Mouse (Mus musculus) large intestine, adult 2 months (tissue): ENCODE measurements around the gene Mvp. TPM values are rescaled to one million over a fixed set of nuclear protein-coding genes. Genes with fewer than 3 reads are reported as not detected.

Experiments
- DNase-seq: peaks from one replicate; pipeline ENCODE4 v3.0.0-alpha.2; 2012; ENCODE audit warnings: low read depth, low spot score
- WGBS: fragments of 180-500 bp; shearing (Covaris S2); methylation state at CpG from one replicate; pipeline ENCODE4 v1.1.7; 2018; 5-methylcytosine and 5-hydroxymethylcytosine counted together
- polyA plus RNA-seq: library from polyadenylated mRNA; depleted of rRNA; stranded (reverse); fragments of >200 nt; gene quantifications from 2 replicates; pipeline ENCODE4 v1.2.3, GENCODE M21; 2012; rRNA removed

The Mvp gene
- polyA plus RNA-seq, 1 experiment: 185 TPM

GRCm38 (mm10) chr7:126961095-126961494 is 53.3 kb downstream of the Mvp start:
- DNase-seq: no peak
- whole genome bisulfite sequencing: 91% methylated on average over 5 of the region's 5 CpGs

GRCm38 (mm10) chr7:126959780-126960179 is 54.6 kb downstream of the Mvp start:
- WGBS: 39% methylated on average over 9 of the region's 9 CpGs
- DNase-seq: no peak

- DNase-seq: no peak
- WGBS: 46% methylated on average over 3 of the region's 3 CpGs
Measured at GRCm38 (mm10) chr7:126955125-126955524, 59.3 kb downstream of the Mvp start.

GRCm38 (mm10) chr7:126952646-126953045 is 61.8 kb downstream of the Mvp start:
- 2% methylated on average over 7 of the region's 8 CpGs for WGBS
- DNase-seq: no peak

GRCm38 (mm10) chr7:126951741-126952140 is 62.7 kb downstream of the Mvp start:
- WGBS: 25% methylated on average over 4 of the region's 4 CpGs
- DNase-seq: no peak

GRCm38 (mm10) chr7:126950647-126951615 is 63.5 kb downstream of the Mvp start:
- DNase-seq: no peak
- 13% methylated on average over 26 of the region's 26 CpGs for whole genome bisulfite sequencing

GRCm38 (mm10) chr7:126949793-126950646 is 64.4 kb downstream of the Mvp start, which contains the start of gene Sez6l2:
Gene Sez6l2 (plus strand): TSS chr7:126950563.
- 2% methylated on average over 42 of the region's 42 CpGs for WGBS

GRCm38 (mm10) chr7:126949403-126949792 is 65.0 kb downstream of the Mvp start, which contains the start of gene Asphd1:
Gene Asphd1 (minus strand): TSS chr7:126949582.
- 6% methylated on average over 21 of the region's 21 CpGs for WGBS
- DNase-seq: no peak

More at GRCm38 (mm10) chr7:126949793-126950646, 64.4 kb downstream of the Mvp start, which contains the start of gene Sez6l2:
- no peak for DNase-seq

- no peak for DNase-seq
- WGBS: 79% methylated on average over 10 of the region's 10 CpGs
Measured at GRCm38 (mm10) chr7:126948626-126949025, 65.8 kb downstream of the Mvp start.

- 54% methylated on average over 3 of the region's 3 CpGs for WGBS
Measured at GRCm38 (mm10) chr7:126946530-126946929, 67.9 kb downstream of the Mvp start.

GRCm38 (mm10) chr7:126941801-126942200 is 72.6 kb downstream of the Mvp start:
- no peak for DNase-seq
- 78% methylated on average over 5 of the region's 5 CpGs for WGBS

More at GRCm38 (mm10) chr7:126946530-126946929, 67.9 kb downstream of the Mvp start:
- DNase-seq: no peak

- DNase-seq: no peak
- 38% methylated on average over 6 of the region's 6 CpGs for whole genome bisulfite sequencing
Measured at GRCm38 (mm10) chr7:126941171-126941570, 73.2 kb downstream of the Mvp start.

Other genes with a start within 250 kb of the Mvp start
- gene Gdpd3, start 248.3 kb downstream of the Mvp start, polyA plus RNA-seq: 32.7 and 34.4 TPM in 2 replicates
- gene Ypel3, start 237.7 kb downstream of the Mvp start, polyA plus RNA-seq: 84.4 and 90.5 TPM in 2 replicates
- 0.87 and 1.6 TPM in 2 replicates for gene Tbx6, start 233.1 kb downstream of the Mvp start, polyA plus RNA-seq
- 245 and 253 TPM in 2 replicates for gene Ppp4c, start 222.1 kb downstream of the Mvp start, polyA plus RNA-seq
- 1.9 and 2.6 TPM in 2 replicates for gene Fam57b, start 217.0 kb downstream of the Mvp start, polyA plus RNA-seq
- gene 4930451I11Rik, start 183.0 kb downstream of the Mvp start, polyA plus RNA-seq: not detected in 2 replicates
- not detected in 2 replicates for gene Doc2a, start 167.2 kb downstream of the Mvp start, polyA plus RNA-seq
- gene Hirip3, start 152.6 kb downstream of the Mvp start, polyA plus RNA-seq: 9.4 and 13.4 TPM in 2 replicates
- 36.5 and 39.3 TPM in 2 replicates for gene Ino80e, start 152.2 kb downstream of the Mvp start, polyA plus RNA-seq
- 37.8 and 51.7 TPM in 2 replicates for gene Taok2, start 129.9 kb downstream of the Mvp start, polyA plus RNA-seq
- gene Tmem219, start 91.7 kb downstream of the Mvp start, polyA plus RNA-seq: 64.4 and 92.1 TPM in 2 replicates
- gene Kctd13, start 85.7 kb downstream of the Mvp start, polyA plus RNA-seq: 9.5 and 13.9 TPM in 2 replicates
- gene Asphd1, start 65.0 kb downstream of the Mvp start, polyA plus RNA-seq: 0.43 and 0.45 TPM in 2 replicates
- 2.9 and 3.4 TPM in 2 replicates for gene Sez6l2, start 64.1 kb downstream of the Mvp start, polyA plus RNA-seq
- 324 and 348 TPM in 2 replicates for gene Cdipt, start 38.7 kb downstream of the Mvp start, polyA plus RNA-seq
- gene Cdiptos, start 38.5 kb downstream of the Mvp start, polyA plus RNA-seq: 0.80 and 1.1 TPM in 2 replicates
- gene Pagr1b, start 1.9 kb upstream of the Mvp start, polyA plus RNA-seq: 0.45 and 3.0 TPM in 2 replicates
- 5.3 and 11.3 TPM in 2 replicates for gene Pagr1a, start 2.7 kb upstream of the Mvp start, polyA plus RNA-seq
- gene Gm42742, start 6.5 kb upstream of the Mvp start, polyA plus RNA-seq: 22.1 and 23.8 TPM in 2 replicates
- gene Prrt2, start 6.6 kb upstream of the Mvp start, polyA plus RNA-seq: 1.7 and 2.5 TPM in 2 replicates
- 102 and 115 TPM in 2 replicates for gene Maz, start 12.4 kb upstream of the Mvp start, polyA plus RNA-seq
- 18.4 and 19.3 TPM in 2 replicates for gene Kif22, start 27.9 kb upstream of the Mvp start, polyA plus RNA-seq
- 7,033 and 9,267 TPM in 2 replicates for gene Zg16, start 72.7 kb upstream of the Mvp start, polyA plus RNA-seq
- 12.4 and 16.5 TPM in 2 replicates for gene AI467606, start 76.7 kb upstream of the Mvp start, polyA plus RNA-seq
- 1.5 TPM in 2 replicates for gene Qprt, start 107.6 kb upstream of the Mvp start, polyA plus RNA-seq
- gene Spn, start 123.2 kb upstream of the Mvp start, polyA plus RNA-seq: 3.7 and 5.7 TPM in 2 replicates
- gene Cd2bp2, start 181.4 kb upstream of the Mvp start, polyA plus RNA-seq: 25.1 and 28.6 TPM in 2 replicates
- 30.0 and 34.2 TPM in 2 replicates for gene Tbc1d10b, start 193.8 kb upstream of the Mvp start, polyA plus RNA-seq
- gene Mylpf, start 194.3 kb upstream of the Mvp start, polyA plus RNA-seq: 2.5 and 4.1 TPM in 2 replicates
- 5.7 and 7.9 TPM in 2 replicates for gene Zfp553, start 218.4 kb upstream of the Mvp start, polyA plus RNA-seq
- 32.4 and 34.6 TPM in 2 replicates for gene Sept1, start 218.5 kb upstream of the Mvp start, polyA plus RNA-seq
- gene Zfp771, start 229.7 kb upstream of the Mvp start, polyA plus RNA-seq: 25.7 and 34.0 TPM in 2 replicates
- 79.9 and 80.9 TPM in 2 replicates for gene Dctpp1, start 246.1 kb upstream of the Mvp start, polyA plus RNA-seq